Comparison of ENCODE assay signal across 20 mouse cellular contexts in genomic region chr13:110031061-110031460, GRCm38 (mm10).
"Had no signal": no experiment of that assay in that cellular context is flagged by ENCODE, and none has a peak within 500 bp of the region (broad histone marks: within the 10 kb centered on the region; RNA-seq: fewer than 3 reads in every experiment).

No protein-coding gene starts in this region.

- H3K27ac ChIP-seq: kidney, postnatal 0 days; layer of hippocampus, adult 2 months; liver, embryonic 12.5 days; liver, embryonic 15.5 days; macrophage; neural tube, embryonic 12.5 days; neural tube, embryonic 15.5 days; stomach, embryonic 15.5 days had no signal

- H3K9me3 ChIP-seq: liver, embryonic 12.5 days; liver, embryonic 15.5 days; neural tube, embryonic 12.5 days; neural tube, embryonic 15.5 days; stomach, embryonic 15.5 days had no signal

- H3K27me3 ChIP-seq: liver, embryonic 15.5 days; neural tube, embryonic 12.5 days; neural tube, embryonic 15.5 days; stomach, embryonic 15.5 days had no signal

- H3K4me2 ChIP-seq: liver, embryonic 12.5 days; liver, embryonic 15.5 days; neural tube, embryonic 12.5 days; neural tube, embryonic 15.5 days; stomach, embryonic 15.5 days had no signal

- H3K4me1 ChIP-seq: liver, embryonic 12.5 days; liver, embryonic 15.5 days; neural tube, embryonic 12.5 days; stomach, embryonic 15.5 days had no signal

- H3K4me3 ChIP-seq: layer of hippocampus, adult 2 months; liver, embryonic 12.5 days; liver, embryonic 15.5 days; neural tube, embryonic 12.5 days; neural tube, embryonic 15.5 days; stomach, embryonic 15.5 days had no signal

- H3K9ac ChIP-seq: liver, embryonic 12.5 days; liver, embryonic 15.5 days; neural tube, embryonic 12.5 days; neural tube, embryonic 15.5 days; stomach, embryonic 15.5 days had no signal

- H3K36me3 ChIP-seq: liver, embryonic 12.5 days; liver, embryonic 15.5 days; neural tube, embryonic 12.5 days; neural tube, embryonic 15.5 days; stomach, embryonic 15.5 days had no signal

- ATAC-seq: liver, embryonic 12.5 days; lung, postnatal 0 days had no signal

- DNase-seq: kidney, adult 2 months; kidney, postnatal 25 days; layer of hippocampus, adult 9-11 months; liver; lung, adult 18-20 months; midbrain, embryonic 14.5 days; right cerebral cortex, adult 18-20 months; right cerebral cortex, postnatal 14 days; right cerebral cortex, postnatal 4 days; spleen, adult 18-20 months; thymus, postnatal 36 days had no signal
